In the genomic region with DNA sequence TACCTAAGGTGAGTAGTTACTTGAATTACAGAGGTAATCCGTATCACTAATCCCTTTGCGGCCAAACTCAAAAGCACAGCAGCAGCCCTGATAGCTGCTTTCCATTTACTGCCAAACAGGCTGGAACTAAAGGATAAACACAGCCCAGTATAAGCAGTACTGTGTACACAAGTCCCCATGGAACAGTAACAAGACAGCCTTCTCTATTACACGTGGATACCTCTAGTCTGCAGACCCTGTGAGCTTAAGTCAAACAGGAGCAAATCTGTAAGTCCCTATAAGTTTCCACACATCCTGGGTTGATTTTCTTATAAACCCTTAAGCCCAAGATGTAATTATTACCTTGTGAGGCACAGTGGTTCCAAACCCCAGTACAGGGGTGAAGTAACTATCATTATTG, we compare ENCODE assay signal across 29 mouse cellular contexts. TPM values are rescaled to one million over a fixed set of nuclear protein-coding genes. Genes with fewer than 3 reads are reported as not detected.
DNase-seq lines count a peak whose midpoint lies in the region; ATAC-seq and TF ChIP-seq lines count a peak whose summit lies in the region.
"Had no signal": no experiment of that assay in that cellular context is flagged by ENCODE, and none has a peak within 500 bp of the region (broad histone marks: within the 10 kb centered on the region; RNA-seq: fewer than 3 reads in every experiment).

No protein-coding gene starts in this region.

- TF ChIP-seq RAD21 in CH12.LX (IDR thresholded peaks at IDR 0.05; ENCODE audit: low read depth, low read length), result no peak

- no peaks in the 10 kb centered on the region for H3K79me2 ChIP-seq in CH12.LX (replicated peaks; ENCODE audit: control insufficient read depth, extremely low read depth, insufficient read depth, poor library complexity, severe bottlenecking)

- peaks cover 12% of the 10 kb centered on the region; the same call in 1 of the 2 replicates for H3K4me1 ChIP-seq in limb, embryonic 12.5 days (replicated peaks)
- no peaks in the 10 kb centered on the region for H3K4me1 ChIP-seq in limb, embryonic 10.5 days
- H3K4me1 ChIP-seq in CH12.LX (ENCODE audit: control insufficient read depth in 1 of 2, insufficient read depth in 2 of 2), result no peaks in the 10 kb centered on the region; a peak in 1 of 4 replicates
- no peaks in the 10 kb centered on the region for H3K4me1 ChIP-seq in embryonic facial prominence, embryonic 14.5 days (ENCODE audit: control insufficient read depth, insufficient read depth, low read length)
- H3K4me1 ChIP-seq in limb, embryonic 14.5 days (ENCODE audit: control insufficient read depth, insufficient read depth, low read length), result 0 out of 2 replicates have a peak, but pooled peaks cover 4% of the 10 kb centered on the region
- no peaks in the 10 kb centered on the region for H3K4me1 ChIP-seq in hindbrain, embryonic 11.5 days (replicated peaks; ENCODE audit: control insufficient read depth, insufficient read depth, low read length)
- no peaks in the 10 kb centered on the region for H3K4me1 ChIP-seq in heart, embryonic 12.5 days (replicated peaks)
- H3K4me1 ChIP-seq: embryonic facial prominence, embryonic 12.5 days; embryonic facial prominence, embryonic 15.5 days; forebrain, embryonic 10.5 days; forebrain, embryonic 12.5 days had no signal

- dilution Hi-C loops in CH12.LX (cut with MboI; ENCODE audit: extremely low pct_ligation_motif_present, extremely low pct_unique_long_range_greater_than_20kb, low sequenced_read_pairs), result no loop called here

- no peak overlapping the region for H3K27ac ChIP-seq in limb, embryonic 12.5 days
- H3K27ac ChIP-seq in limb, embryonic 10.5 days, result no peak overlapping the region
- H3K27ac ChIP-seq in CH12.LX (ENCODE audit: insufficient read depth, low read depth), result no peak overlapping the region
- no peak overlapping the region for H3K27ac ChIP-seq in embryonic facial prominence, embryonic 14.5 days (replicated peaks; ENCODE audit: low read depth, low read length)
- no peak overlapping the region for H3K27ac ChIP-seq in limb, embryonic 14.5 days (replicated peaks; ENCODE audit: low read depth, low read length)
- no peak overlapping the region for H3K27ac ChIP-seq in hindbrain, embryonic 11.5 days (ENCODE audit: low read depth, low read length)
- H3K27ac ChIP-seq in heart, embryonic 12.5 days (ENCODE audit: poor library complexity, severe bottlenecking), result no peak overlapping the region
- H3K27ac ChIP-seq: embryonic facial prominence, embryonic 12.5 days; embryonic facial prominence, embryonic 15.5 days; forebrain, embryonic 10.5 days; forebrain, embryonic 12.5 days had no signal

- 17% methylated on average over 3 of the region's 3 CpGs for WGBS in limb, embryonic 12.5 days
- WGBS in limb, embryonic 10.5 days, result 34% methylated on average over 3 of the region's 3 CpGs
- WGBS in embryonic facial prominence, embryonic 14.5 days, result 20% methylated on average over 3 of the region's 3 CpGs
- WGBS in limb, embryonic 14.5 days, result 11% methylated on average over 3 of the region's 3 CpGs
- WGBS in hindbrain, embryonic 11.5 days, result 50% methylated on average over 3 of the region's 3 CpGs
- 53% methylated on average over 3 of the region's 3 CpGs for WGBS in heart, embryonic 12.5 days

- no peak overlapping the region for H3K4me2 ChIP-seq in limb, embryonic 12.5 days
- H3K4me2 ChIP-seq in CH12.LX (ENCODE audit: insufficient read depth, low read depth, poor library complexity, severe bottlenecking), result peak overlapping the region; percentile 15
- peak overlapping the region; percentile 15; the same call in 1 of the 2 replicates for H3K4me2 ChIP-seq in embryonic facial prominence, embryonic 14.5 days (ENCODE audit: low read depth, low read length)
- no peak overlapping the region; the same call in 1 of the 2 replicates for H3K4me2 ChIP-seq in limb, embryonic 14.5 days (replicated peaks; ENCODE audit: low read depth, low read length, severe bottlenecking)
- no peak overlapping the region for H3K4me2 ChIP-seq in hindbrain, embryonic 11.5 days (replicated peaks; ENCODE audit: low read depth, low read length)
- H3K4me2 ChIP-seq in heart, embryonic 12.5 days, result no peak overlapping the region
- H3K4me2 ChIP-seq: embryonic facial prominence, embryonic 12.5 days; embryonic facial prominence, embryonic 15.5 days; forebrain, embryonic 12.5 days had no signal

- in situ Hi-C loops in CH12.LX (cut with MboI; ENCODE audit: low pct_ligation_motif_present, low pct_unique_long_range_greater_than_20kb, low sequenced_read_pairs), result no loop called here

- no peaks in the 10 kb centered on the region for H3K27me3 ChIP-seq in limb, embryonic 12.5 days
- H3K27me3 ChIP-seq in limb, embryonic 10.5 days (ENCODE audit: low read depth, poor library complexity, severe bottlenecking), result no peaks in the 10 kb centered on the region
- no peaks in the 10 kb centered on the region for H3K27me3 ChIP-seq in CH12.LX (replicated peaks)
- no peaks in the 10 kb centered on the region for H3K27me3 ChIP-seq in embryonic facial prominence, embryonic 14.5 days (replicated peaks; ENCODE audit: control insufficient read depth, insufficient read depth, low read length)
- H3K27me3 ChIP-seq in limb, embryonic 14.5 days (ENCODE audit: control insufficient read depth, insufficient read depth, low read length), result no peaks in the 10 kb centered on the region
- no peaks in the 10 kb centered on the region for H3K27me3 ChIP-seq in hindbrain, embryonic 11.5 days (ENCODE audit: control insufficient read depth, insufficient read depth, low read length)
- H3K27me3 ChIP-seq in heart, embryonic 12.5 days (replicated peaks), result no peaks in the 10 kb centered on the region
- H3K27me3 ChIP-seq: embryonic facial prominence, embryonic 12.5 days; embryonic facial prominence, embryonic 15.5 days; forebrain, embryonic 12.5 days had no signal

- no peaks in the 10 kb centered on the region; the same call in 1 of the 2 replicates for H3K9me3 ChIP-seq in limb, embryonic 12.5 days
- no peaks in the 10 kb centered on the region for H3K9me3 ChIP-seq in limb, embryonic 10.5 days (replicated peaks)
- H3K9me3 ChIP-seq in CH12.LX (replicated peaks; ENCODE audit: low read length), result no peaks in the 10 kb centered on the region
- H3K9me3 ChIP-seq in embryonic facial prominence, embryonic 14.5 days (ENCODE audit: control insufficient read depth, low read length), result no peaks in the 10 kb centered on the region
- H3K9me3 ChIP-seq in limb, embryonic 14.5 days (ENCODE audit: control insufficient read depth, low read length), result no peaks in the 10 kb centered on the region
- no peaks in the 10 kb centered on the region for H3K9me3 ChIP-seq in hindbrain, embryonic 11.5 days (ENCODE audit: control insufficient read depth, low read length)
- H3K9me3 ChIP-seq in heart, embryonic 12.5 days (replicated peaks), result 0 out of 2 replicates have a peak, but pooled peaks cover 3% of the 10 kb centered on the region
- H3K9me3 ChIP-seq: embryonic facial prominence, embryonic 12.5 days; embryonic facial prominence, embryonic 15.5 days; forebrain, embryonic 10.5 days; forebrain, embryonic 12.5 days; G1E had no signal

- H3K4me3 ChIP-seq in limb, embryonic 12.5 days (replicated peaks), result no peak overlapping the region
- H3K4me3 ChIP-seq in limb, embryonic 10.5 days, result no peak overlapping the region
- H3K4me3 ChIP-seq in CH12.LX (replicated peaks in 1 of 3; ENCODE audit: low read depth in 2 of 3, low read length in 2 of 3, poor library complexity in 1 of 3), result no peak overlapping the region
- no peak overlapping the region for H3K4me3 ChIP-seq in embryonic facial prominence, embryonic 14.5 days (ENCODE audit: low read depth, low read length)
- H3K4me3 ChIP-seq in limb, embryonic 14.5 days (replicated peaks; ENCODE audit: low read length), result no peak overlapping the region
- H3K4me3 ChIP-seq in hindbrain, embryonic 11.5 days (ENCODE audit: low read depth, low read length), result no peak overlapping the region
- no peak overlapping the region for H3K4me3 ChIP-seq in heart, embryonic 12.5 days
- H3K4me3 ChIP-seq: embryonic facial prominence, embryonic 12.5 days; embryonic facial prominence, embryonic 15.5 days; erythroblast, embryonic 14.5 days; forebrain, embryonic 10.5 days; forebrain, embryonic 12.5 days had no signal

- TF ChIP-seq CTCF in CH12.LX (conservative IDR thresholded peaks at IDR 0.05 in 1 of 2, IDR thresholded peaks at IDR 0.05 in 1 of 2; ENCODE audit: low read depth in 2 of 2, low read length in 2 of 2), result no peak

- TF ChIP-seq POLR2A in CH12.LX (IDR thresholded peaks at IDR 0.05; ENCODE audit: low read depth, low read length), result no peak
- TF ChIP-seq POLR2A in limb, embryonic 14.5 days (IDR thresholded peaks at IDR 0.05; ENCODE audit: borderline replicate concordance, extremely low read depth, insufficient read depth, insufficient read length), result no peak

- no peak overlapping the region for H3K9ac ChIP-seq in limb, embryonic 12.5 days (replicated peaks)
- H3K9ac ChIP-seq in CH12.LX (ENCODE audit: insufficient read depth, low read depth), result no peak overlapping the region
- no peak overlapping the region for H3K9ac ChIP-seq in embryonic facial prominence, embryonic 14.5 days (ENCODE audit: low read depth, low read length)
- H3K9ac ChIP-seq in limb, embryonic 14.5 days (ENCODE audit: low read depth, low read length, severe bottlenecking), result no peak overlapping the region
- H3K9ac ChIP-seq in hindbrain, embryonic 11.5 days (ENCODE audit: low read depth, low read length), result no peak overlapping the region
- no peak overlapping the region for H3K9ac ChIP-seq in heart, embryonic 12.5 days
- H3K9ac ChIP-seq: embryonic facial prominence, embryonic 12.5 days; embryonic facial prominence, embryonic 15.5 days; forebrain, embryonic 12.5 days had no signal

- no peak for TF ChIP-seq EP300 in CH12.LX (IDR thresholded peaks at IDR 0.05; ENCODE audit: low read length)

- peak; percentile 66; the same call in 1 of the 2 replicates for ATAC-seq in limb, embryonic 12.5 days (ENCODE audit: insufficient number of reproducible peaks, insufficient read depth, low FRiP score, low TSS enrichment, low read depth)
- ATAC-seq in embryonic facial prominence, embryonic 14.5 days (ENCODE audit: low read depth), result peak; percentile 74; the same call in 1 of the 2 replicates
- peak; percentile 34; the same call in 1 of the 2 replicates for ATAC-seq in limb, embryonic 14.5 days (ENCODE audit: low FRiP score, low read depth)
- ATAC-seq in hindbrain, embryonic 11.5 days (ENCODE audit: low FRiP score), result no peak
- ATAC-seq in heart, embryonic 12.5 days (ENCODE audit: insufficient number of reproducible peaks, low FRiP score), result no peak
- ATAC-seq: activated CD4-positive, CD25-positive, alpha-beta regulatory T cell, adult 4 months; forebrain, embryonic 14.5 days; forebrain, embryonic 16.5 days; Patski had no signal

- DNase-seq in limb, embryonic 10.5 days (ENCODE audit: low spot score), result no peak
- no peak for DNase-seq in CH12.LX (ENCODE audit: extremely low read depth)
- peak; percentile 31 for DNase-seq in embryonic facial prominence, embryonic 14.5 days (ENCODE audit: low spot score)
- DNase-seq in limb, embryonic 14.5 days (ENCODE audit: low spot score), result no peak
- no peak for DNase-seq in kidney, adult 8-10 months
- no peak for DNase-seq in hindbrain, embryonic 11.5 days (ENCODE audit: low spot score)
- DNase-seq: adrenal gland, adult 8-10 months; adrenal gland, postnatal 14 days; adrenal gland, postnatal 36 days; cerebellum, adult 11-12 months; cerebellum, adult 2 months; cerebellum, adult 9-10 months; cerebellum, postnatal 10 days; cerebellum, postnatal 25 days had no signal

- no peaks in the 10 kb centered on the region for H3K36me3 ChIP-seq in limb, embryonic 12.5 days
- H3K36me3 ChIP-seq in limb, embryonic 10.5 days, result no peaks in the 10 kb centered on the region
- H3K36me3 ChIP-seq in CH12.LX (replicated peaks in 1 of 2; ENCODE audit: control insufficient read depth in 1 of 2, insufficient read depth in 1 of 2, low read length in 1 of 2), result no peaks in the 10 kb centered on the region
- no peaks in the 10 kb centered on the region for H3K36me3 ChIP-seq in embryonic facial prominence, embryonic 14.5 days (ENCODE audit: control insufficient read depth, insufficient read depth, low read length)
- H3K36me3 ChIP-seq in limb, embryonic 14.5 days (ENCODE audit: control insufficient read depth, insufficient read depth, low read length), result no peaks in the 10 kb centered on the region
- H3K36me3 ChIP-seq in hindbrain, embryonic 11.5 days (ENCODE audit: control insufficient read depth, insufficient read depth, low read length), result no peaks in the 10 kb centered on the region
- no peaks in the 10 kb centered on the region for H3K36me3 ChIP-seq in heart, embryonic 12.5 days
- H3K36me3 ChIP-seq: embryonic facial prominence, embryonic 12.5 days; embryonic facial prominence, embryonic 15.5 days; forebrain, embryonic 10.5 days; forebrain, embryonic 12.5 days; G1E had no signal

RNA-seq across cellular contexts. Expression of a gene that starts 3.0 kb away (rescaled TPM):
- polyA plus RNA-seq in limb, embryonic 12.5 days (2016; fragmentation: Nextera tagmentation; extraction: Ambion mirVana), result 0.18 TPM in 1 of 2 replicates, not detected in the other
- polyA plus RNA-seq in limb, embryonic 10.5 days (2016; fragmentation: Nextera tagmentation; extraction: Ambion mirVana), result 0.11 and 0.16 TPM in 2 replicates
- total RNA-seq in CH12.LX (2012; rRNA removed) (not detected in 2 replicates), CH12.LX (2014; rRNA removed) (not detected in 2 replicates)
- polyA plus RNA-seq in CH12.LX (2012; ENCODE audit: insufficient read length, low read depth), result not detected in 2 replicates
- polyA plus RNA-seq in embryonic facial prominence, embryonic 14.5 days (2014; fragmentation: Nextera tagmentation; extraction: Ambion mirVana), result 0.17 and 0.25 TPM in 2 replicates
- polyA plus RNA-seq in limb, embryonic 14.5 days (2012; rRNA removed), result 0.08 TPM in 2 replicates
- 0.23 TPM in 1 of 2 replicates, not detected in the other for polyA plus RNA-seq in limb, embryonic 14.5 days (2014; fragmentation: Nextera tagmentation; extraction: Ambion mirVana)
- polyA plus RNA-seq in hindbrain, embryonic 11.5 days (2014; fragmentation: Nextera tagmentation; extraction: Ambion mirVana), result 0.36 and 0.68 TPM in 2 replicates
- 0.78 and 0.99 TPM in 2 replicates for polyA plus RNA-seq in heart, embryonic 12.5 days (2016; fragmentation: Nextera tagmentation; extraction: Ambion mirVana)
- polyA plus RNA-seq: C2C12; cerebellum, adult 2 months; cortical plate, adult 2 months; erythroblast, embryonic 14.5 days; forebrain, embryonic 14.5 days; forebrain, embryonic 16.5 days; G1E; Patski had no signal

RNA-seq across cellular contexts. Expression of a gene that starts 15.4 kb away (rescaled TPM):
- not detected in 2 replicates for polyA plus RNA-seq in limb, embryonic 12.5 days (2016; fragmentation: Nextera tagmentation; extraction: Ambion mirVana)
- polyA plus RNA-seq in limb, embryonic 10.5 days (2016; fragmentation: Nextera tagmentation; extraction: Ambion mirVana), result not detected in 2 replicates
- total RNA-seq in CH12.LX (2012; rRNA removed) (not detected in 2 replicates), CH12.LX (2014; rRNA removed) (not detected in 2 replicates)
- not detected in 2 replicates for polyA plus RNA-seq in CH12.LX (2012; ENCODE audit: insufficient read length, low read depth)
- 0.29 TPM in 1 of 2 replicates, not detected in the other for polyA plus RNA-seq in embryonic facial prominence, embryonic 14.5 days (2014; fragmentation: Nextera tagmentation; extraction: Ambion mirVana)
- polyA plus RNA-seq in limb, embryonic 14.5 days (2012; rRNA removed), result not detected in 2 replicates
- polyA plus RNA-seq in limb, embryonic 14.5 days (2014; fragmentation: Nextera tagmentation; extraction: Ambion mirVana), result not detected in 2 replicates
- polyA plus RNA-seq in hindbrain, embryonic 11.5 days (2014; fragmentation: Nextera tagmentation; extraction: Ambion mirVana), result 0.33 TPM in 1 of 2 replicates, not detected in the other
- not detected in 2 replicates for polyA plus RNA-seq in heart, embryonic 12.5 days (2016; fragmentation: Nextera tagmentation; extraction: Ambion mirVana)
- total RNA-seq: adrenal gland, adult 18-20 months; adrenal gland, postnatal 14 days; adrenal gland, postnatal 36 days had no signal
- polyA plus RNA-seq: activated CD4-positive, CD25-positive, alpha-beta regulatory T cell, adult 4 months; C2C12; cerebellum, adult 2 months; cortical plate, adult 2 months; erythroblast, embryonic 14.5 days; forebrain, embryonic 12.5 days; forebrain, embryonic 14.5 days; forebrain, embryonic 16.5 days; G1E; Patski had no signal

RNA-seq across cellular contexts. Expression of a gene that starts 27.7 kb away (rescaled TPM):
- polyA plus RNA-seq in limb, embryonic 12.5 days (2016; fragmentation: Nextera tagmentation; extraction: Ambion mirVana), result not detected in 2 replicates
- not detected in 2 replicates for polyA plus RNA-seq in limb, embryonic 10.5 days (2016; fragmentation: Nextera tagmentation; extraction: Ambion mirVana)
- total RNA-seq in CH12.LX (2012; rRNA removed) (not detected in 2 replicates), CH12.LX (2014; rRNA removed) (not detected in 2 replicates)
- polyA plus RNA-seq in CH12.LX (2012; ENCODE audit: insufficient read length, low read depth), result not detected in 2 replicates
- polyA plus RNA-seq in embryonic facial prominence, embryonic 14.5 days (2014; fragmentation: Nextera tagmentation; extraction: Ambion mirVana), result not detected in 2 replicates
- polyA plus RNA-seq in limb, embryonic 14.5 days (2012; rRNA removed), result not detected in 2 replicates
- not detected in 2 replicates for polyA plus RNA-seq in limb, embryonic 14.5 days (2014; fragmentation: Nextera tagmentation; extraction: Ambion mirVana)
- not detected in 2 replicates for polyA plus RNA-seq in hindbrain, embryonic 11.5 days (2014; fragmentation: Nextera tagmentation; extraction: Ambion mirVana)
- not detected in 2 replicates for polyA plus RNA-seq in heart, embryonic 12.5 days (2016; fragmentation: Nextera tagmentation; extraction: Ambion mirVana)
- total RNA-seq: adrenal gland, adult 18-20 months; adrenal gland, postnatal 14 days; adrenal gland, postnatal 36 days had no signal
- polyA plus RNA-seq: activated CD4-positive, CD25-positive, alpha-beta regulatory T cell, adult 4 months; C2C12; cerebellum, adult 2 months; cortical plate, adult 2 months; erythroblast, embryonic 14.5 days; forebrain, embryonic 10.5 days; forebrain, embryonic 12.5 days; forebrain, embryonic 14.5 days; forebrain, embryonic 16.5 days; G1E; Patski had no signal

RNA-seq across cellular contexts. Expression of a gene that starts 38.0 kb away (rescaled TPM):
- not detected in 2 replicates for polyA plus RNA-seq in limb, embryonic 12.5 days (2016; fragmentation: Nextera tagmentation; extraction: Ambion mirVana)
- polyA plus RNA-seq in limb, embryonic 10.5 days (2016; fragmentation: Nextera tagmentation; extraction: Ambion mirVana), result not detected in 2 replicates
- total RNA-seq in CH12.LX (2012; rRNA removed) (not detected in 2 replicates), CH12.LX (2014; rRNA removed) (not detected in 2 replicates)
- not detected in 2 replicates for polyA plus RNA-seq in CH12.LX (2012; ENCODE audit: insufficient read length, low read depth)
- 0.37 TPM in 1 of 2 replicates, not detected in the other for polyA plus RNA-seq in embryonic facial prominence, embryonic 14.5 days (2014; fragmentation: Nextera tagmentation; extraction: Ambion mirVana)
- not detected in 2 replicates for polyA plus RNA-seq in limb, embryonic 14.5 days (2012; rRNA removed)
- polyA plus RNA-seq in limb, embryonic 14.5 days (2014; fragmentation: Nextera tagmentation; extraction: Ambion mirVana), result not detected in 2 replicates
- not detected in 2 replicates for polyA plus RNA-seq in hindbrain, embryonic 11.5 days (2014; fragmentation: Nextera tagmentation; extraction: Ambion mirVana)
- not detected in 2 replicates for polyA plus RNA-seq in heart, embryonic 12.5 days (2016; fragmentation: Nextera tagmentation; extraction: Ambion mirVana)
- total RNA-seq: adrenal gland, adult 18-20 months; adrenal gland, adult 8-10 months; adrenal gland, postnatal 14 days; adrenal gland, postnatal 36 days; G1E had no signal
- polyA plus RNA-seq: activated CD4-positive, CD25-positive, alpha-beta regulatory T cell, adult 4 months; C2C12; cerebellum, adult 2 months; cortical plate, adult 2 months; erythroblast, embryonic 14.5 days; forebrain, embryonic 12.5 days; forebrain, embryonic 14.5 days; forebrain, embryonic 16.5 days; G1E; Patski had no signal

RNA-seq across cellular contexts. Expression of a gene that starts 46.6 kb away (rescaled TPM):
- not detected in 2 replicates for polyA plus RNA-seq in limb, embryonic 12.5 days (2016; fragmentation: Nextera tagmentation; extraction: Ambion mirVana)
- polyA plus RNA-seq in limb, embryonic 10.5 days (2016; fragmentation: Nextera tagmentation; extraction: Ambion mirVana), result not detected in 2 replicates
- total RNA-seq in CH12.LX (2012; rRNA removed), result not detected in 2 replicates
- total RNA-seq in CH12.LX (2014; rRNA removed), result not detected in 2 replicates
- not detected in 2 replicates for polyA plus RNA-seq in CH12.LX (2012; ENCODE audit: insufficient read length, low read depth)
- 0.35 TPM in 1 of 2 replicates, not detected in the other for polyA plus RNA-seq in embryonic facial prominence, embryonic 14.5 days (2014; fragmentation: Nextera tagmentation; extraction: Ambion mirVana)
- polyA plus RNA-seq in limb, embryonic 14.5 days (2012; rRNA removed), result 0.29 and 0.73 TPM in 2 replicates
- not detected in 2 replicates for polyA plus RNA-seq in limb, embryonic 14.5 days (2014; fragmentation: Nextera tagmentation; extraction: Ambion mirVana)
- not detected in 2 replicates for polyA plus RNA-seq in hindbrain, embryonic 11.5 days (2014; fragmentation: Nextera tagmentation; extraction: Ambion mirVana)
- polyA plus RNA-seq in heart, embryonic 12.5 days (2016; fragmentation: Nextera tagmentation; extraction: Ambion mirVana), result 0.58 and 1.1 TPM in 2 replicates
- total RNA-seq: adrenal gland, adult 18-20 months; adrenal gland, adult 8-10 months; adrenal gland, postnatal 14 days; adrenal gland, postnatal 36 days; G1E had no signal
- polyA plus RNA-seq: activated CD4-positive, CD25-positive, alpha-beta regulatory T cell, adult 4 months; C2C12; cerebellum, adult 2 months; cortical plate, adult 2 months; erythroblast, embryonic 14.5 days; forebrain, embryonic 10.5 days; forebrain, embryonic 12.5 days; forebrain, embryonic 14.5 days; forebrain, embryonic 16.5 days; G1E; Patski had no signal

Comparison
In these comparisons a context has a peak if more than half of its experiments do, and no peak if none do; other contexts are left out.
1. ATAC-seq: peak in limb, embryonic 12.5 days (single experiment), embryonic facial prominence, embryonic 14.5 days (single experiment) and limb, embryonic 14.5 days (single experiment); none in hindbrain, embryonic 11.5 days (single experiment) and heart, embryonic 12.5 days (single experiment).
2. H3K4me2 ChIP-seq: peak in CH12.LX (single experiment) and embryonic facial prominence, embryonic 14.5 days (single experiment); none in limb, embryonic 12.5 days (single experiment), limb, embryonic 14.5 days (single experiment), hindbrain, embryonic 11.5 days (single experiment) and heart, embryonic 12.5 days (single experiment).